ENCODE assay signal across 7 mouse cellular contexts in the genomic region with DNA sequence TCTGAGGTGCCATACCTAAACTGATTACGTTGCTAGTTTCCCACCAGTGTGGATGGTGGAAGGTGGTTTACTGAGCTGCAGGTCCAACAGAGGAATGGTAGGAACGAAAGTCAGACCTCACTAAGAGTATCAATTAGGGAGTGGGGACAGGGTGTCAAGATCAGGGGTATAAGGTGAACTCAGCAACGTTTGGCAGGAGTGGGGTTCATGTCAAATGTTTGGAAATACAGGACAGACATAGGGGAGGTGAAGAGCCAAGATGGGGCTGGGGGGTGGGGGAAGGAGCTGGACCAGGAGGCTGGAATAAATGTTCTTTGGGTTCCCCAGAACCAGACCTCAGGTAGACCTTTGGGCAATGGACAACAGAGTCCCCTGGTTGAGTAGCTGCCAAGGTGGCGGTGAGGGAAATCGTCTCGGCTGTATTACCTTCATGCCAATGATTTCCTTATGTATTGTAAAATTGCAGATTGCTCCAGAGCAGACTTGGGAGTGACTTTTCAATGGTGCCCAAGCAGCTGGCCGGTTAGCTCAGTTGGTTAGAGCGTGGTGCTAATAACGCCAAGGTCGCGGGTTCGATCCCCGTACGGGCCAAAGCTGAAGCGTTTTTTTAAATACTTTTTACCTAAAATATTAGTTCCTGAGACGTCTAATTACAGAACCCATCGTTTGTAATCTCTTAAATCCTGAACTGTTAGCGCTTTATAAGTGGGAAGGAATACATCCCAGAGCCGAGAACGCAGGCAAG. TPM values are rescaled to one million over a fixed set of nuclear protein-coding genes. Genes with fewer than 3 reads are reported as not detected.
DNase-seq lines count a peak whose midpoint lies in the region; ATAC-seq and TF ChIP-seq lines count a peak whose summit lies in the region.

No protein-coding gene starts in this region.

- peaks cover 13% of the 10 kb centered on the region for H3K36me3 ChIP-seq in intestine, postnatal 0 days (ENCODE audit: control insufficient read depth, insufficient read depth)
- H3K36me3 ChIP-seq in midbrain, embryonic 13.5 days, result peaks cover 33% of the 10 kb centered on the region

- H3K9me3 ChIP-seq in intestine, postnatal 0 days (ENCODE audit: control insufficient read depth), result no peaks in the 10 kb centered on the region
- no peaks in the 10 kb centered on the region for H3K9me3 ChIP-seq in midbrain, embryonic 13.5 days

- WGBS in intestine, postnatal 0 days, result 7% methylated on average over 20 of the region's 20 CpGs
- 9% methylated on average over 20 of the region's 20 CpGs for WGBS in midbrain, embryonic 13.5 days

- peak overlapping the region; percentile 72 for H3K4me3 ChIP-seq in intestine, postnatal 0 days (ENCODE audit: low read depth, low read length)
- H3K4me3 ChIP-seq in midbrain, embryonic 13.5 days (replicated peaks), result peak overlapping the region; percentile 52

- DNase-seq in adipocyte (ENCODE audit: low spot score), result peak; percentile 88
- DNase-seq in cerebellum, postnatal 4 days (ENCODE audit: low spot score in 2 of 2), result peak; percentile 65 to 82
- DNase-seq in gastrocnemius, postnatal 25 days, result peak; percentile 73
- peak; percentile 81 for DNase-seq in left cerebral cortex, postnatal 4 days
- peak; percentile 76 to 85 for DNase-seq in spleen, adult 18-20 months

- intact Hi-C loops in left cerebral cortex, postnatal 4 days (cut with DNase I), result no loop called here

- H3K27me3 ChIP-seq in intestine, postnatal 0 days (replicated peaks; ENCODE audit: control insufficient read depth, insufficient read depth, low read length), result no peaks in the 10 kb centered on the region
- no peaks in the 10 kb centered on the region for H3K27me3 ChIP-seq in midbrain, embryonic 13.5 days

- H3K27ac ChIP-seq in intestine, postnatal 0 days (ENCODE audit: low read depth, low read length), result peak overlapping the region; percentile 66; the same call in 1 of the 2 replicates
- peak overlapping the region; percentile 68 for H3K27ac ChIP-seq in midbrain, embryonic 13.5 days

- H3K4me1 ChIP-seq in intestine, postnatal 0 days (replicated peaks; ENCODE audit: control insufficient read depth, insufficient read depth, low read length), result peaks cover 10% of the 10 kb centered on the region; the same call in 1 of the 2 replicates
- peaks cover 30% of the 10 kb centered on the region for H3K4me1 ChIP-seq in midbrain, embryonic 13.5 days (replicated peaks)

- H3K4me2 ChIP-seq in intestine, postnatal 0 days (replicated peaks; ENCODE audit: low read depth), result peak overlapping the region; percentile 77
- H3K4me2 ChIP-seq in midbrain, embryonic 13.5 days (replicated peaks), result peak overlapping the region; percentile 50

- TF ChIP-seq CTCF in intestine, postnatal 0 days (IDR thresholded peaks at IDR 0.05; ENCODE audit: low read depth), result no peak

- H3K9ac ChIP-seq in intestine, postnatal 0 days (ENCODE audit: low read depth, low read length), result peak overlapping the region; percentile 60
- H3K9ac ChIP-seq in midbrain, embryonic 13.5 days (replicated peaks), result peak overlapping the region; percentile 66

- ATAC-seq in intestine, postnatal 0 days, result 0 out of 2 replicates have a peak, but pooled peaks have one; percentile 21
- ATAC-seq in midbrain, embryonic 13.5 days, result no peak

RNA-seq across cellular contexts. Expression of gene Aurkb, which starts 8.8 kb away (rescaled TPM):
- under 1 TPM; 0.54 to 0.88 TPM for total RNA-seq in gastrocnemius, postnatal 25 days (2021)
- polyA plus RNA-seq in intestine, postnatal 0 days (2015; fragmentation: Nextera tagmentation; extraction: Ambion mirVana), result 24.3 and 26.2 TPM in 2 replicates
- 1 to 10 TPM; 8.2 to 10.0 TPM for total RNA-seq in left cerebral cortex, postnatal 4 days (2021)
- 61.3 and 62.6 TPM in 2 replicates for polyA plus RNA-seq in midbrain, embryonic 13.5 days (2015; fragmentation: Nextera tagmentation; extraction: Ambion mirVana)

RNA-seq across cellular contexts. Expression of gene Ctc1, which starts 20.9 kb away (rescaled TPM):
- total RNA-seq in gastrocnemius, postnatal 25 days (2021), result 10 to 100 TPM in 1 of 2 experiments, 1 to 10 TPM in 1; 8.9 to 10.9 TPM
- 9.4 and 10.7 TPM in 2 replicates for polyA plus RNA-seq in intestine, postnatal 0 days (2015; fragmentation: Nextera tagmentation; extraction: Ambion mirVana)
- total RNA-seq in left cerebral cortex, postnatal 4 days (2021), result 10 to 100 TPM; 60.8 to 64.7 TPM
- polyA plus RNA-seq in midbrain, embryonic 13.5 days (2015; fragmentation: Nextera tagmentation; extraction: Ambion mirVana), result 51.2 and 58.8 TPM in 2 replicates

RNA-seq across cellular contexts. Expression of gene Borcs6, which starts 22.9 kb away (rescaled TPM):
- total RNA-seq in gastrocnemius, postnatal 25 days (2021), result 10 to 100 TPM; 15.5 to 15.9 TPM
- 13.4 and 13.8 TPM in 2 replicates for polyA plus RNA-seq in intestine, postnatal 0 days (2015; fragmentation: Nextera tagmentation; extraction: Ambion mirVana)
- total RNA-seq in left cerebral cortex, postnatal 4 days (2021), result 10 to 100 TPM; 23.8 to 25.2 TPM
- 11.3 and 13.5 TPM in 2 replicates for polyA plus RNA-seq in midbrain, embryonic 13.5 days (2015; fragmentation: Nextera tagmentation; extraction: Ambion mirVana)

RNA-seq across cellular contexts. Expression of gene Pfas, which starts 28.4 kb away (rescaled TPM):
- 1 to 10 TPM; 6.7 to 7.0 TPM for total RNA-seq in gastrocnemius, postnatal 25 days (2021)
- polyA plus RNA-seq in intestine, postnatal 0 days (2015; fragmentation: Nextera tagmentation; extraction: Ambion mirVana), result 6.4 and 7.2 TPM in 2 replicates
- total RNA-seq in left cerebral cortex, postnatal 4 days (2021), result 10 to 100 TPM; 35.3 to 36.6 TPM
- 25.7 and 26.0 TPM in 2 replicates for polyA plus RNA-seq in midbrain, embryonic 13.5 days (2015; fragmentation: Nextera tagmentation; extraction: Ambion mirVana)

RNA-seq across cellular contexts. Expression of gene Tmem107, which starts 33.9 kb away (rescaled TPM):
- 1 to 10 TPM; 3.9 to 4.1 TPM for total RNA-seq in gastrocnemius, postnatal 25 days (2021)
- 14.5 TPM in 2 replicates for polyA plus RNA-seq in intestine, postnatal 0 days (2015; fragmentation: Nextera tagmentation; extraction: Ambion mirVana)
- 10 to 100 TPM; 13.9 to 14.8 TPM for total RNA-seq in left cerebral cortex, postnatal 4 days (2021)
- 31.7 and 42.5 TPM in 2 replicates for polyA plus RNA-seq in midbrain, embryonic 13.5 days (2015; fragmentation: Nextera tagmentation; extraction: Ambion mirVana)

Comparison
In these comparisons a context has a peak if more than half of its experiments do, and no peak if none do; other contexts are left out.
1. RNA of gene Aurkb, which starts 8.8 kb away (total RNA-seq): 8.2 to 10.0 TPM in left cerebral cortex, postnatal 4 days; 0.54 to 0.88 TPM in gastrocnemius, postnatal 25 days; every median in the first group is over 4 times any median in the second.
2. RNA of gene Ctc1, which starts 20.9 kb away (total RNA-seq): 60.8 to 64.7 TPM in left cerebral cortex, postnatal 4 days; 8.9 to 10.9 TPM in gastrocnemius, postnatal 25 days; every median in the first group is over 4 times any median in the second.
3. Peak in every context shown above with its lines, with median percentiles within 50 percentile points of each other: DNase-seq.